Mouse (Mus musculus) stomach, embryonic 14.5 days (tissue): ENCODE data around the gene Esrp2. TPM values are rescaled to one million over a fixed set of nuclear protein-coding genes. Genes with fewer than 3 reads are reported as not detected.

Source experiments
- ATAC-seq: fragments of 200-750 bp; cut with Nextera tagmentation; 2 replicates; pipeline ENCODE4 v1.8.0; 2017; ENCODE audit warnings: low read depth, moderate TSS enrichment; ENCODE audit not compliant: insufficient number of reproducible peaks, insufficient read depth, low FRiP score
- H3K27ac ChIP-seq: fragments of 300-500 bp; sonication (generic); 2 replicates; pipeline ENCODE4 v1.5.1; 2014; ENCODE audit warnings: mild to moderate bottlenecking, low read length, moderate library complexity, mixed read lengths
- H3K27me3 ChIP-seq: fragments of 300-500 bp; sonication (generic); 2 replicates; pipeline ENCODE4 v1.6.1; 2014; ENCODE audit warnings: low read length, control low read depth, mixed read lengths; ENCODE audit not compliant: control insufficient read depth, insufficient read depth
- H3K36me3 ChIP-seq: fragments of 300-500 bp; sonication (generic); 2 replicates; pipeline ENCODE4 v1.6.1; 2014; ENCODE audit warnings: mild to moderate bottlenecking, control low read depth, low read length, moderate library complexity, mixed read lengths; ENCODE audit not compliant: control insufficient read depth, insufficient read depth
- H3K4me1 ChIP-seq: fragments of 300-500 bp; sonication (generic); 2 replicates; pipeline ENCODE4 v1.6.1; 2014; ENCODE audit warnings: low read length, control low read depth, mixed read lengths; ENCODE audit not compliant: control insufficient read depth, insufficient read depth
- H3K4me2 ChIP-seq: fragments of 300-500 bp; sonication (generic); replicated peaks from 2 replicates; pipeline ENCODE4 v1.6.1; 2014; ENCODE audit warnings: low read depth, low read length, control low read depth
- H3K4me3 ChIP-seq: fragments of 300-500 bp; sonication (generic); 2 replicates; pipeline ENCODE4 v1.5.1; 2014; ENCODE audit warnings: low read depth, low read length, control low read depth
- H3K9ac ChIP-seq: fragments of 300-500 bp; sonication (generic); replicated peaks from 2 replicates; pipeline ENCODE4 v1.6.1; 2014; ENCODE audit warnings: low read depth, mild to moderate bottlenecking, control low read depth, low read length, moderate library complexity, mixed read lengths
- H3K9me3 ChIP-seq: fragments of 300-500 bp; sonication (generic); 2 replicates; pipeline ENCODE4 v1.6.1; 2016; ENCODE audit warnings: low read depth, low read length, control low read depth; ENCODE audit not compliant: control insufficient read depth
- WGBS: fragments of 180-500 bp; shearing (Covaris S2); extraction: QIAGEN DNeasy Blood & Tissue Kit; methylation state at CpG from one replicate; pipeline ENCODE4 v1.1.7; 2014; 5-methylcytosine and 5-hydroxymethylcytosine counted together
- polyA plus RNA-seq: library from polyadenylated mRNA; unstranded; fragments of >200 nt; fragmentation: Nextera tagmentation; extraction: Ambion mirVana; gene quantifications from 2 replicates; pipeline ENCODE4 v1.2.1, GENCODE M21; 2014

Gene Esrp2
- polyA plus RNA-seq, 1 experiment from 2014 or later, result 30.0 TPM

DNA sequence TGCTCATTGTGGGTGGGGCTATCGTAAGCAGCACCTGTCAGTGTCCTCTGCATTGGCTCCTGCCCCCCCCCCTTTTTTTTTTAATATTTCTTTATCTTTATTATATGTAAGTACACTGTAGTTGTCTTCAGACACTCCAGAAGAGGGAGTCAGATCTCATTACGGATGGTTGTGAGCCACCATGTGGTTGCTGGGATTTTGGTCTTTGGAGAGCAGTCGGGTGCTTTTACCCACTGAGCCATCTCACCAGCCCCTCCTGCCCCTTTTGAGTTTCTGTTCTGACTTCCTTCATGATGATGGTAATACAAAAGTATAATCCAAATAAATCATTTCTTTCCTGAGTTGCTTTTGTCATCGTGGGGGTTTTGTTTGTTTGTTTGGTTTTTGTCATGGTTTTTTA, 34.5 kb downstream of the Esrp2 start:
- no peak for ATAC-seq
- Histone ChIP-seq H3K4me2 (no peak overlapping the region), H3K36me3 (peaks cover 36% of the 10 kb centered on the region), H3K4me3 (no peak overlapping the region), H3K9ac (no peak overlapping the region), H3K4me1 (no peaks in the 10 kb centered on the region), H3K27ac (no peak overlapping the region), H3K9me3 (no peaks in the 10 kb centered on the region), H3K27me3 (no peaks in the 10 kb centered on the region)
- WGBS, result 91% methylated on average over 4 of the region's 4 CpGs

Other genes with a start within 250 kb of the Esrp2 start
- gene Nrn1l, start 243.4 kb downstream of the Esrp2 start, polyA plus RNA-seq, result 0.60 and 0.90 TPM in 2 replicates
- gene Pskh1, start 236.5 kb downstream of the Esrp2 start, polyA plus RNA-seq, result 30.2 and 30.5 TPM in 2 replicates
- 0.67 and 0.98 TPM in 2 replicates for gene Ctrl, start 203.1 kb downstream of the Esrp2 start, polyA plus RNA-seq
- gene Psmb10, start 198.5 kb downstream of the Esrp2 start, polyA plus RNA-seq, result 40.0 and 42.6 TPM in 2 replicates
- gene Lcat, start 193.6 kb downstream of the Esrp2 start, polyA plus RNA-seq, result 1.6 and 2.1 TPM in 2 replicates
- gene Slc12a4, start 170.9 kb downstream of the Esrp2 start, polyA plus RNA-seq, result 38.1 and 39.3 TPM in 2 replicates
- gene Dpep3, start 157.5 kb downstream of the Esrp2 start, polyA plus RNA-seq, result not detected in 2 replicates
- 22.8 and 23.6 TPM in 2 replicates for gene Dus2, start 145.6 kb downstream of the Esrp2 start, polyA plus RNA-seq
- gene Dpep2nb, start 131.0 kb downstream of the Esrp2 start, polyA plus RNA-seq, result 0.29 TPM in 1 of 2 replicates, not detected in the other
- 16.4 and 18.4 TPM in 2 replicates for gene Ddx28, start 125.1 kb downstream of the Esrp2 start, polyA plus RNA-seq
- gene Nfatc3, start 78.1 kb downstream of the Esrp2 start, polyA plus RNA-seq, result 9.6 and 10.5 TPM in 2 replicates
- 3.9 and 4.0 TPM in 2 replicates for gene Pla2g15, start 13.4 kb upstream of the Esrp2 start, polyA plus RNA-seq
- gene Slc7a6, start 31.9 kb upstream of the Esrp2 start, polyA plus RNA-seq, result 60.4 and 65.6 TPM in 2 replicates
- gene Slc7a6os, start 74.0 kb upstream of the Esrp2 start, polyA plus RNA-seq, result 35.4 and 36.6 TPM in 2 replicates
- 46.2 and 47.2 TPM in 2 replicates for gene Prmt7, start 74.0 kb upstream of the Esrp2 start, polyA plus RNA-seq
- 9.7 and 10.7 TPM in 2 replicates for gene Smpd3, start 201.0 kb upstream of the Esrp2 start, polyA plus RNA-seq